Mouse (Mus musculus): Measurements from ENCODE around the gene Thnsl1. TPM values are rescaled to one million over a fixed set of nuclear protein-coding genes. Genes with fewer than 3 reads are reported as not detected.

Gene Thnsl1
- total RNA-seq (2021): 1 to 10 TPM; 2.6 to 3.7 TPM
- long read RNA-seq, experiment 1, transcript Thnsl1-201 (3 exons, 3,899 nt): major isoform, 8 of 9 reads
- long read RNA-seq, experiment 1, partial matches to known transcripts: 0 of 9 reads
- long read RNA-seq, experiment 1, other reads (novel, unspliced or antisense): 1 of 9 reads
- long read RNA-seq, experiment 2, transcript Thnsl1-201 (3 exons, 3,899 nt): major isoform, 11 of 12 reads
- long read RNA-seq, experiment 2, partial matches to known transcripts: 0 of 12 reads
- long read RNA-seq, experiment 2, other reads (novel, unspliced or antisense): 1 of 12 reads

DNA sequence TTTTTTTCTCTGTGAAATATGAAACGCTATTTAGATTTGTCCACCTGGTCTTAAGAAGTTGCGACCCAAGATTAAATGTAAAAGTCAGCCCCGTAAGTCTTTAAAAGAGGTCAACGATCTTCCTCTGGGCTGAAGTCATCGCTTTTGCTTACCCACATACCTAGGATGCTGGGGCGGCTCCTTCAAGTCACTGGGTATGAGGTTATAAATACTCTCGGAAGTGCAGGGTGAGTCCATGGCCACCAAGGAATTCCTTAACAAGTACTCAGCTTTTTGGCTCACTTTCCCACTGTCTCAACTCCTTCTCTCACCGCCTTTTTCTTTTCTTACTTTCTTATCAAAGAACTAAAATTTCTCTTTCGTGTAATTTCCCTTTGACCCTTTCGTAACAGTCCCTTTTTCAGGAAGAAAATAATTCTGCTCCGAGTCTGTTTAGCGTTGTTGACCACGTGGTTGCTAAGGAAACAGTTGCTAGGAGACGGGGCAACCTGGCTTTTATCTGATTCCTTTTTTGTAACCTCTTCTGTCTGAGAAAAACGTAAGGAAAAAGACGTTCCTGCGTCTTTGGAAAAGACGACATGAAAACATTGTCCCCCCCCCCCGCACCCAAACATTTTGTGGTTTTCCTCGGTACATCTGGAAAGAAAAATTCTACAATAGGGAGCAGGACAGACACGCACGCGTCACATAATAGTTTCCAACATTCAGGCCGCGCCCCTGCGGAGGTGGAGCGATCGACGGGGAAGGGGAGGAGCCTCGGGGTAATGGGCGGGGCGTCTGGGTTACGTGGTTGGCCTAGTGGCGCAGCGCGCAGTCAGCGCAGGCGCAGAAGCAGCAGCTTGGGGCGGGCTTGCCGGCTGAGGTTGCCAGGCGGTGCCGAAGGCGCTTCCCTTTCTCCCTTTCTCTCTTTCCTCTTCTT is at the start of gene Thnsl1, which contains the start of gene Enkur:
Gene Thnsl1 (plus strand): TSS at position 813 of the 919 bp plus-strand sequence.
Gene Enkur (minus strand): TSS at position 454 of the 919 bp plus-strand sequence.
- peak; percentile 98 for DNase-seq
- H3K27ac ChIP-seq: peak within 1 kb of the TSS; percentile 90
- intact Hi-C loops (cut with DNase I): loop anchor here (5.0 kb wide), 1 partner anchor 238 kb away; the partner anchor contains the start of gene Arhgap21
- H3K4me3 ChIP-seq: peak within 1 kb of the TSS; percentile 94
- TF ChIP-seq CTCF (IDR thresholded peaks at IDR 0.05): no peak

DNA sequence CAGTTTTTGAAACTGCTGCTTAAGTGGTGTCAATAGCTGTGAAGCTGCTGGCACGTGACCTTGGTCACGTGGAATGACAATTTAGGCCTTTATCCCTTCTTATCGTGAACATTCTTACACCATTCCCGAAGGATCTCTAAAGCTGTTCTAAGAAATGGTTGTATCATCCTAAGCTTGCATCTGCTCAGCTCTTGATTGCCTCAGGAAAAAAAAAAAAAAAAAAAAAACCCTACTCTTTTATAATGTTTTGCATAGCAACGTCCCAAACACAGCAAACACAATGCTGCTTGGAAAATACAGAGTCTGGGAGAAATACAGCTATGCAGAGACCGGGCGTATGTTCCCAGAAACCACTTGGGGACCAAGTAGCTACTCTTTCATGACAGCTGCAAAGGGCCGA is 41.2 kb upstream of the Thnsl1 start:
- H3K4me3 ChIP-seq: no peak overlapping the region
- peak; percentile 40 for DNase-seq
- TF ChIP-seq CTCF (IDR thresholded peaks at IDR 0.05): no peak
- H3K27ac ChIP-seq: peak overlapping the region; percentile 53
- intact Hi-C loops (cut with DNase I): no loop called here

DNA sequence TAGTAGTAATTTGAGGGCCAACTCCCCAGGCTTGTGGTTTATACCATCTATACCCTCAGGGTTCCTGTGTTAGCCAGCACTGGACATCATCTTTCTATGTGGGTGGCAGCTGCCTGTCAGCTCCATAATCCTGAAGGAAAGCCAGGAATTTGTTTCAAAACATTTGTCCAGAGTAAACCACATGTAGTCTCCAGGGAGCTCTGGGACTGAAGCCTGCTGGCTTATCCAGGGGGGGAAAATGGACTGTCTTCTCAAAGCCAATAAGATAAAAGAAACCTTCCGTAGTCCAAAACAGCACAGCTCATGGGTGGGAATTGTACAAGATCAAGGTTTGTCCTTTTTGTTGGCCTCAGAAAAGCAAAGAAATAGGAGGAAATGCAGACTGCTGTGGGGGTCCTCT is 37.6 kb upstream of the Thnsl1 start:
- no peak for TF ChIP-seq CTCF (IDR thresholded peaks at IDR 0.05)
- Histone ChIP-seq H3K4me3 (no peak overlapping the region), H3K27ac (no peak overlapping the region)
- intact Hi-C loops (cut with DNase I): no loop called here
- peak; percentile 42 for DNase-seq

DNA sequence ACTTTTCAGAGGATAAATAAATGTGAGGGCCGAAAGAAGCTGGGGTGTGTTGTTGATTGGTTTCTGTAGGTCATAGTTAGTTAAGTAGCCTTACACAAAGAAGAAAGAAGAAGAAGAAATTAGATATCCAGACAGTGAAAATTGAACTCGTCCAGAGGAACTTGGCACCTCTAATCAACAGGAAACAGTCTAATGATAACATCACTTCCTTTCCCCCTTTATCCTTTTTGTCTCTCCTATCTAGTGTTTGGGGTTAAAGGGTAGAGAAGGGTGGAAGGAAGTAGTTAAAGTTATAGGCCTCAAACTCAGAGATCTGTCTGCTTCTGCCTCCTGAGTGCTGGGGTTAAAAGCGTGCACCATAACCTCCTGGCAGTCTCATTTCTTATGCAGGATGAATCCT is 32.7 kb upstream of the Thnsl1 start:
- no peak overlapping the region for H3K4me3 ChIP-seq
- DNase-seq: no peak
- H3K27ac ChIP-seq: no peak overlapping the region
- no peak for TF ChIP-seq CTCF (IDR thresholded peaks at IDR 0.05)
- intact Hi-C loops (cut with DNase I): no loop called here

DNA sequence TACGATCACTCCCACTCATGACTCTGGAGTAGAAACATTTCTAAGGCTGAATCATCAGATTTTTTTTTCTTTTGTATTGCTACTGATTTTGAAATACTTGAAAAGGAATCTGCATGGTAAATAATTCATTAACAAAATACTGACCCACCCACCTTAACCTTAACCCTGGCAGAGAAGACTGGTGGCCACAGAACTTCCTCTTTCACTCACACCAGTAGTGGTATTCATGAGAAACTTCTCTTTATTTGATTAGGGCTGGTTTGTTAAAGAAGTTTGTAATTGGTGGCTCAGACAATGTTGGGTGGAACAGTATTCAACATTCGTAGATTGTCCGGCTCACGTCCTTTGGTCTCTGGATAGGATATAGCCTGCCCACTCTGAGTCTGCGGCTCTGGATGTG is 26.4 kb upstream of the Thnsl1 start:
- H3K4me3 ChIP-seq: no peak overlapping the region
- DNase-seq: no peak
- intact Hi-C loops (cut with DNase I): no loop called here
- no peak overlapping the region for H3K27ac ChIP-seq
- no peak for TF ChIP-seq CTCF (IDR thresholded peaks at IDR 0.05)

DNA sequence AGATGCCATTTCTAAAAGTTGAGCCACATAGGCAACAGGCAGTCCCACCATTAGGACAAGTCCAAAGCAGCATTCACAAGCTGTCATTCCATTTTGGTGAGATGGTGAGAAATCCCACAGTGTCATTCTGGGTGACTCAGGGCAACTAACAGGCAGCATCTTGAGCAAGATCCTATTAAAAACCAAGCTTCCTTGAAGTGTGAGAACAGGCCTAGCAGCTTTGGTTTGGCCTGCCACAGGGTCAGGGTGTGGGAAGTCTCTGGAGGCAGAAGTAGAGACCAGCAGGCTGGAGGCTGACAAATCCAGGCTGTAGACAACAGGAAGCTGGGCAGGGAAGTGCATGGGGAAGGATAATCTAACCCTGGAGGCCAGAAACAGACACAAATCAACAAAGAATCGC is 22.7 kb upstream of the Thnsl1 start:
- no peak overlapping the region for H3K4me3 ChIP-seq
- DNase-seq: peak; percentile 49

DNA sequence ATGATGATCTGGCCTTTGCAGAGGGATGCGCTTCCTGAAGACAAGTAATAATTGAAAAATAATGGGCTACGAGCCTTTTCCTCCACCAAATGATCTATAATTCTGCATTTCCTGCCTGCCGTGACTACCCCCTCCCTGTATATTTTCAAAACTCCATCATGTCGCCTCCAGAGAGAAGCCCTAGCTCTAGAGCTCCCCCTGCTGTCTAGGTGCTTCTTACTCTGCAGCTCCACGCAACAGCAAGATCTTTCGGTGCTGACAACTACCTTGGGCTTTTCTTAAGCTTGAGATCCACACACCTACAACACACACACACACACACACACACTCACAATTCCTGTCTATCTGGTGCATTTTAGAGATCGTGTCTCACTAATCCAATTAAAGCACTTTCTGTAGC is 17.9 kb upstream of the Thnsl1 start:
- intact Hi-C loops (cut with DNase I): no loop called here
- DNase-seq: peak; percentile 73
- no peak overlapping the region for H3K4me3 ChIP-seq
- TF ChIP-seq CTCF (IDR thresholded peaks at IDR 0.05): peak; percentile 84
- no peak overlapping the region for H3K27ac ChIP-seq

More for the DNA sequence above, 22.7 kb upstream of the Thnsl1 start:
- intact Hi-C loops (cut with DNase I): no loop called here
- H3K27ac ChIP-seq: no peak overlapping the region
- TF ChIP-seq CTCF (IDR thresholded peaks at IDR 0.05): no peak

DNA sequence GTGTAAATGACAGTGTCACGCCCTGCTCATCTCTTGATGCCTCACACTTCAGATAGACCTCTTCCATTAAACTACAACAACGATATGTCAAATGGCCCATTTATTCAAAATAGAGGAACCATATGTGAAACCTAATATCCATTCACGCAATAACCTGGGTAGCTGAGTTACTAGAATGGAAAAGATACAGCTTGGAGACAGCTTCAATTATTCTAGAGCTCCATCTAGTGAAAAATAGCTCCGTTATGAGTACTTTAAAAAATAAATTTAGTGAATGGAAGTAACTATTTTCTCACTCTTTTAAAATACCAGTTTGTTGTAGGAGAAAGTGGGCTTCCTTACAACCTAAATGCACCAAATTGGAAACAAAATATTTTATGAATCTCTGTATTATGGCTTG is 16.9 kb upstream of the Thnsl1 start:
- intact Hi-C loops (cut with DNase I): loop anchor here (1.0 kb wide), 1 partner anchor 290 kb away; no protein-coding TSS in a partner anchor
- TF ChIP-seq CTCF (IDR thresholded peaks at IDR 0.05): peak; percentile 41
- DNase-seq: no peak
- H3K27ac ChIP-seq: no peak overlapping the region
- no peak overlapping the region for H3K4me3 ChIP-seq

DNA sequence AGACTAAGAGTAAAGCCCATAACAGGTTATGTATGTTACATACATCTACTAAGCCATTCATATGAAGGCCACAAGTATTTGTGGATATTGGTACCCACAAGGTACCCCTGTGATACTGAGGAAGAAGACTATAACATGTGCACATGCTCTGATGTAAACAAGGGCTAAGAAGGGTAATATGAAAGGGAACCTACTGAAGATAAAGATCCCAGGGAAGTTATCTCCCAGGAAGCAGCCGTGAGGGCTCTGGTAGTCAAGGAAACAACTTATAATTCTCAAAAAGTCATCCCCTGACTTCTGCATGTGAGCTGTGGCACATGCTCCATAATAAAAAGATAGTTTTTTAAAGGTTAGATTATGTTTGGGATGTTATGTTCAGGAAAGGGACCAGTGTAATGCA is 14.3 kb upstream of the Thnsl1 start:
- no peak overlapping the region for H3K27ac ChIP-seq
- intact Hi-C loops (cut with DNase I): no loop called here
- TF ChIP-seq CTCF (IDR thresholded peaks at IDR 0.05): no peak
- H3K4me3 ChIP-seq: no peak overlapping the region
- DNase-seq: no peak

DNA sequence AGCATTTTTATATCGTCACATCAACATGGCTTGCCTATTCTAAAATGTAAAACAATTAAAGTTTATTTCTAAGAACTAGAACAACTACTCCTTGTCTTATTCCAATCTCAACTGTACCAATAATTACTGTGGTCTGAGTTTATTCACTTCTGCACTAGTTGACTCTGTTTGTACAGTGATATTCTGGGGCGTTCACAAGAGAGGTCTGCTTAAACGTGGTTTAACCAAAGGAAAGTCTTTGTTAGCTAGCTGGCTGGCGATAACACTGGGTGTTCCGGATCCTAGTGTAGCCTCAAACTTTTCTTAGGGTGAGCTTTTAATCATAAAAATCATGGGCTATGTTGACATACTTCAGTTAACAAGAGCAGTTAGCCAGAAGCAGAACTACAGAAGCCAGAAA is 10.3 kb upstream of the Thnsl1 start:
- intact Hi-C loops (cut with DNase I): no loop called here
- no peak overlapping the region for H3K27ac ChIP-seq

DNA sequence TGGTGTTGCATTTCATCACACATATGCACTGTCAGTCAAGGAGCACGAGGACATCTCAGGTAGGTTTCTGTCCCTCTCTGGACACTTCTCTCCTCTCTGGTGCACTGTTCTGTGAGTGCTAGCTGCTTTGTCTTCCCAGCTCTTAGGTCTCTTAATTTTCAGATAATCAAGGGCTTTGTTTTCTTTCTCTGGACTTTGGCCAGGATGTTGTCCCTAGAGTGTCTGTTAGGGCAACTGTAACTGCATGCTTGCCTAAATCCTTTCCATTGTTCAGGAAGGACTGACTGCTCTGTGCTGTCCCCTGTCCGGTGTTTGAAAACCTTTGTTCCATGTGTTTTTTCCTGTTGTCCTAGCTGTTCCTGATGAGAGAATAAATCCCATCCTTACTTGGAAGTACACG is 6.5 kb upstream of the Thnsl1 start:
- Histone ChIP-seq H3K27ac (no peak overlapping the region), H3K4me3 (no peak overlapping the region)
- intact Hi-C loops (cut with DNase I): no loop called here
- no peak for DNase-seq
- no peak for TF ChIP-seq CTCF (IDR thresholded peaks at IDR 0.05)

More for the DNA sequence above, 10.3 kb upstream of the Thnsl1 start:
- TF ChIP-seq CTCF (IDR thresholded peaks at IDR 0.05): no peak
- no peak for DNase-seq
- no peak overlapping the region for H3K4me3 ChIP-seq

DNA sequence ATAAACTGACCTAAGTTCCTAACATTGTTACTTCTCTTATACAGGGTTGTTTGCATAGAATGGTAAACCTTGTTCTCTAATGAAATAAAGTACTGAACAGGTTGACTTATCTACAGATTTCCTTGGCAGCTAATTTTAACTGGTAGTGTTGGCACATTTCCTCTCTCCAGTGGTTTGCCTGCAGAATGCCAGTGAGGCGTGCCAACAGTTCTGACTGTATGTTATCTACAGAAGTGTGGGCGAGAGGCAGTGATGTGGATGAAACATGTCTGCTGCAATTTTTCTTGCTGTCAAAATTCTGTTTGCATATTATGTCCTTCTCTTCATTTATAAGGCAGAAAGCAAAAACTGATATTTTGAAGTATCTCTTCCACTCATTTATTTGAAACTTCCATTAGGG is 2.8 kb upstream of the Thnsl1 start:
- Histone ChIP-seq H3K4me3 (no peak overlapping the region), H3K27ac (no peak overlapping the region)
- intact Hi-C loops (cut with DNase I): loop anchor here (5.0 kb wide), 1 partner anchor 235 kb away; the partner anchor contains the start of gene Arhgap21
- DNase-seq: no peak
- TF ChIP-seq CTCF (IDR thresholded peaks at IDR 0.05): no peak

DNA sequence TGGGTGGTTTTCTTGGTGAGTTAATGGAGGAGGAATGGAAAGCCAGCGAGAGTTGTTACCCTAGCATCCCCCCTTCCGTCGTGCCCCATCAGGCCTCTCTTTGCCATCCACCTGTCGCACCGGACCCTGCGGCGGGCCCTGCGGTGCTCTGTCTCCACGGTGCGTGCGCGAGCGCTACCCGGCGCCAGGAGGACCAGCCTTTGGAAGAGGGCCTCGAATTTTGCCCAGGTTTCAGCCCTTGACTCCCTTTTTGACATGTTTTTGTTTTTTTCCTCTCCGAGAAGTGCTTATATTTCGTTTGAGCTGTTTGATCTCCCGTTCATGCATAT is 271 bp downstream of the Thnsl1 start:
- H3K27ac ChIP-seq: peak overlapping the region; percentile 90
- H3K4me3 ChIP-seq: peak overlapping the region; percentile 94
- intact Hi-C loops (cut with DNase I): no loop called here

More for the DNA sequence above, 271 bp downstream of the Thnsl1 start:
- TF ChIP-seq CTCF (IDR thresholded peaks at IDR 0.05): no peak; the same call in 1 of the 2 replicates
- DNase-seq: no peak
